Mouse (Mus musculus) stomach, postnatal 0 days (tissue): ENCODE data around the gene Mast4.

ENCODE experiments used
- CTCF ChIP-seq: IDR thresholded peaks from 2 replicates; pipeline ENCODE4 v1.5.1; 2016; ENCODE audit warnings: antibody characterized with exemption, low read depth, mild to moderate bottlenecking, moderate library complexity
- EP300 ChIP-seq: optimal IDR thresholded peaks from 2 replicates; pipeline ENCODE3; 2016; ENCODE audit warnings: antibody characterized with exemption

GRCm38 (mm10) chr13:103071783-103072182, 262.5 kb downstream of the Mast4 start:
- TF ChIP-seq CTCF, result peak; percentile 52
- no peak for TF ChIP-seq EP300
